Comparison of ENCODE assay signal across 8 mouse cellular contexts in genomic region chr12:11455549-11456194, GRCm38 (mm10). TPM values are rescaled to one million over a fixed set of nuclear protein-coding genes. Genes with fewer than 3 reads are reported as not detected.
DNase-seq lines count a peak whose midpoint lies in the region; ATAC-seq lines count a peak whose summit lies in the region.

TSS of gene Rad51ap2 (plus strand) at chr12:11456079.

- no peaks in the 10 kb centered on the region for H3K27me3 ChIP-seq in hindbrain, embryonic 14.5 days (ENCODE audit: control insufficient read depth, insufficient read depth, low read length)

- peak; percentile 100 for ATAC-seq in hindbrain, embryonic 14.5 days (ENCODE audit: low FRiP score)

- no peaks in the 10 kb centered on the region; the same call in 1 of the 2 replicates for H3K4me1 ChIP-seq in hindbrain, embryonic 14.5 days (replicated peaks; ENCODE audit: control insufficient read depth, insufficient read depth, low read length)

- 2% methylated on average over 38 of the region's 40 CpGs for WGBS in hindbrain, embryonic 14.5 days

- no peaks in the 10 kb centered on the region for H3K36me3 ChIP-seq in hindbrain, embryonic 14.5 days (replicated peaks; ENCODE audit: control insufficient read depth, insufficient read depth)

- no peak within 1 kb of the TSS for H3K27ac ChIP-seq in hindbrain, embryonic 14.5 days

- peak within 1 kb of the TSS; percentile 63 for H3K9ac ChIP-seq in hindbrain, embryonic 14.5 days

- no peaks in the 10 kb centered on the region for H3K9me3 ChIP-seq in hindbrain, embryonic 14.5 days (ENCODE audit: control insufficient read depth, low read length)

- H3K4me3 ChIP-seq in hindbrain, embryonic 14.5 days (replicated peaks; ENCODE audit: low read length) = peak within 1 kb of the TSS; percentile 61

- DNase-seq in adrenal gland, adult (ENCODE audit: inconsistent age in 2 of 2, low spot score in 1 of 2) = peak; percentile 94 to 99
- DNase-seq in cerebellum, postnatal 36 days = peak; percentile 93 to 96
- peak; percentile 76 for DNase-seq in gastrocnemius, adult 18-20 months (ENCODE audit: low spot score)
- DNase-seq in hindbrain, embryonic 14.5 days (ENCODE audit: low spot score) = peak; percentile 84
- DNase-seq in layer of hippocampus, postnatal 36 days = peak; percentile 82 to 83
- peak; percentile 87 for DNase-seq in lung, postnatal 14 days
- peak; percentile 95 for DNase-seq in retina, postnatal 1 day
- peak; percentile 59 for DNase-seq in urinary bladder, postnatal 10 days (ENCODE audit: low spot score)

- peak within 1 kb of the TSS; percentile 69 for H3K4me2 ChIP-seq in hindbrain, embryonic 14.5 days (replicated peaks)

RNA-seq across cellular contexts. Expression of gene Rad51ap2, which starts in this region (rescaled TPM):
- not detected for total RNA-seq in gastrocnemius, adult 18-20 months (2021)
- polyA plus RNA-seq in hindbrain, embryonic 14.5 days (2014; fragmentation: Nextera tagmentation; extraction: Ambion mirVana) = 0.50 and 0.52 TPM in 2 replicates
- under 1 TPM; 0.47 to 0.53 TPM for total RNA-seq in layer of hippocampus, postnatal 36 days (2021)

Comparison
In these comparisons a context has a peak if more than half of its experiments do, and no peak if none do; other contexts are left out.
1. Peak in DNase-seq in gastrocnemius, adult 18-20 months; RNA of the gene not detected or under 1 TPM.
2. Peak in DNase-seq, ATAC-seq, H3K4me3 ChIP-seq, H3K9ac ChIP-seq and H3K4me2 ChIP-seq in hindbrain, embryonic 14.5 days; RNA of the gene not detected or under 1 TPM.
3. Peak in DNase-seq in layer of hippocampus, postnatal 36 days; RNA of the gene not detected or under 1 TPM.